Mouse (Mus musculus) forebrain, embryonic 10.5 days (tissue): ENCODE data around the gene Arf6. TPM values are rescaled to one million over a fixed set of nuclear protein-coding genes. Genes with fewer than 3 reads are reported as not detected.
"Not testable (repeated sequence)": the region's sequence is repeated elsewhere in the genome, so short reads cannot be mapped to it uniquely, and the experiment has no call there.

Experiments used
- DNase-seq: peaks from one replicate; pipeline ENCODE4 v3.0.0-alpha.2; 2017; ENCODE audit warnings: low spot score; ENCODE audit errors: extremely low spot score
- H3K27ac ChIP-seq: fragments of 300-500 bp; sonication (generic); 2 replicates; pipeline ENCODE4 v1.5.1; 2016; ENCODE audit warnings: mild to moderate bottlenecking
- H3K27me3 ChIP-seq: fragments of 300-500 bp; sonication (generic); 2 replicates; pipeline ENCODE4 v1.6.1; 2016; ENCODE audit warnings: mild to moderate bottlenecking; ENCODE audit not compliant: poor library complexity, severe bottlenecking
- H3K36me3 ChIP-seq: fragments of 300-500 bp; sonication (generic); replicated peaks from 2 replicates; pipeline ENCODE4 v1.6.1; 2016; ENCODE audit warnings: mild to moderate bottlenecking, moderate library complexity
- H3K4me1 ChIP-seq: fragments of 300-500 bp; sonication (generic); 2 replicates; pipeline ENCODE4 v1.6.1; 2016
- H3K4me3 ChIP-seq: fragments of 300-500 bp; sonication (generic); 2 replicates; pipeline ENCODE4 v1.5.1; 2016; ENCODE audit warnings: mild to moderate bottlenecking, moderate library complexity
- H3K9me3 ChIP-seq: fragments of 300-500 bp; sonication (generic); 2 replicates; pipeline ENCODE4 v1.6.1; 2016; ENCODE audit warnings: mild to moderate bottlenecking, moderate library complexity
- WGBS: fragments of 180-500 bp; shearing (Covaris S2); methylation state at CpG from one replicate; pipeline ENCODE4 v1.1.7; 2016; 5-methylcytosine and 5-hydroxymethylcytosine counted together
- polyA plus RNA-seq: library from polyadenylated mRNA; unstranded; fragments of >200 nt; fragmentation: Nextera tagmentation; extraction: Ambion mirVana; gene quantifications from 2 replicates; pipeline ENCODE4 v1.2.1, GENCODE M21; 2016

Arf6 gene
- 32.6 and 33.5 TPM in 2 replicates for polyA plus RNA-seq

DNA sequence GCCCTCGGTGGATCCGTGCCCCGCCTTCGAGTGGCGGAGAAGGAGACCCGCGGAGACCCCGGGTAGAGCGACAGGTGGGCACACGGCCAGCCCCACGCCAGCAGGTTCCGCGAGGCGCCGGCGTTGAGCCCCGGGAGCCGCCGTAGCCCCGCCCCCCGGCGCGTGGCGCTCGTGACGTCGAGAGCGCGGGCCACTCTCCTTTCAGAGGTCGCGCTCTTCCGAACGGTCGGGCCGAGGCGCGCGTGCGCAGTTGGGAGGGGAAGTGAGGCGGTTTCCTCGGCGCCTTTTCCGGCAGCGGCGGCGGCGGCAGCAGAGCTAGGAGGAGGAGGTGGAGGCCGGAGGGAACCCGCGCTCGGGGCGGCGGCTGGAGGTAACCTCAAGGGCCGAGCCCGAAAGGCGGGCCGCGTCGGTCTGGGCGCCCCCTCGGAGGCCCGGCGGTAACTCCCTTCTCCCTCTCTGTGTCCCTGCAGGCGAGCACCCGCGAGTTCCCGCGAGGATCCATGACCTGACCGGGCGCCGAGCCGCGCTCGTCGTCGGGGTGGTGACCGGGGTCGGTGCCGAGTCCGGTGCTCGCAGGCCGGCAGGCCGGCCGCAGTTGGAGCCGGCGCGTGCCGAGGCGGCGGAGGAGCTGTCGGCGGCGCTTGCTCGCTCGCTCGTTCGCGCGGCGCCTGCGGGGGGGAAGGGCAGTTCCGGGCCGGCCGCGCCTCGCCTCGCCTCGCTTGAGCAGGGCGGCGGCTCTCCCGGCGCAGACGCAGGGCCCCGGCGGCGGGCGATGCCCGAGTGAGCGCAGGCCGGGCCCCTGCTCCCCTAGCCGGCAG lies at the start of gene Arf6, which contains the start of gene Gm9887:
TSS of gene Arf6 (plus strand) at position 297 of the 818 bp plus-strand sequence.
TSS of gene Gm9887 (minus strand) at position 605 of the 818 bp plus-strand sequence.
- Histone ChIP-seq H3K36me3 (peaks cover 38% of the 10 kb centered on the region), H3K4me1 (peaks cover 36% of the 10 kb centered on the region), H3K27ac (peak within 1 kb of the TSS; percentile 98), H3K27me3 (no peaks in the 10 kb centered on the region), H3K4me3 (peak within 1 kb of the TSS; percentile 99), H3K9me3 (no peaks in the 10 kb centered on the region)
- WGBS = under 1% methylated on average over 119 of the region's 121 CpGs
- peak; percentile 95 for DNase-seq

DNA sequence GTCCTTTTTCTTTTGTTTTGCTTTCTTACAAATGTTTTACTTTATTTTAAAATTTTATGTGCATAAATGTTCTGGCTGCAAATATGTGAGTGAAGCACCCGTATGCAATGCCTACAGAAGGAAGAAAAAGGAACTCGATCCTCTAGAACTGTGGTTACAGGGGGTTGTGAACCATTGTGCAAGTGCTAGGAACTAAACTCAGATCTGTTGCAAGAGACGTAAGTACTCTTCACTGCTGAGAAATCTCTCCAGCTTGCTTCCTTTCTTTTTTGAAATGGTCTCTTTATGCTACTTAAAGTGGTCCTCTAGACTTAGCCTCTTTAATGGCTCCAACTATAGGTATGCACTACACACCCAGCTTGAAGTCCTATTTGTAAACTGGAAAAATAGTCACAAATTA lies 40.8 kb upstream of the Arf6 start:
- peaks cover 95% of the 10 kb centered on the region for H3K36me3 ChIP-seq

GRCm38 (mm10) chr12:69332147-69332546 lies 39.8 kb upstream of the Arf6 start:
- Histone ChIP-seq H3K4me1 (no peaks in the 10 kb centered on the region), H3K36me3 (peaks cover 95% of the 10 kb centered on the region), H3K27ac (no peak overlapping the region), H3K9me3 (no peaks in the 10 kb centered on the region), H3K27me3 (no peaks in the 10 kb centered on the region), H3K4me3 (no peak overlapping the region)
- no peak for DNase-seq
- 80% methylated on average over 1 of the region's 1 CpGs for WGBS

More for the DNA sequence above, 40.8 kb upstream of the Arf6 start:
- Histone ChIP-seq H3K4me3 (no peak overlapping the region), H3K27ac (no peak overlapping the region), H3K4me1 (no peaks in the 10 kb centered on the region), H3K27me3 (no peaks in the 10 kb centered on the region), H3K9me3 (no peaks in the 10 kb centered on the region)
- 90% methylated on average over 3 of the region's 3 CpGs for WGBS
- no peak for DNase-seq

DNA sequence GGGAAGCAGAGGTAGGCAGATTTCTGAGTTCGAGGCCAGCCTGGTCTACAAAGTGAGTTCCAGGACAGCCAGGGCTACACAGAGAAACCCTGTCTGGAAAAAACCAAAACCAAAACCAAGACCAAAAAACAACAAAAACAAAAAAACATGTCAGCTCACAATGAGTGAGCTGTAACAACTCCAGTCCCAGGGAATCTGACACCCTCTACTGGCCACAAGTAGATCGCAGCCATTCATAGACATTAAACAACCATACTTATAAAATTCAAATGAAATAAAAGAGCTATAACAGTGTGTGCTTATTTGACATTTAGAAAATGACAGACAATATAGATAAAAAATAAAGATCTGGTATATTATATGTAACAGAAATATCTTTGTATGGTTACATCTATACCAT lies 38.4 kb upstream of the Arf6 start:
- Histone ChIP-seq H3K9me3 (no peaks in the 10 kb centered on the region), H3K36me3 (peaks cover 98% of the 10 kb centered on the region), H3K27ac (no peak overlapping the region), H3K4me1 (no peaks in the 10 kb centered on the region), H3K27me3 (no peaks in the 10 kb centered on the region), H3K4me3 (no peak overlapping the region)
- no peak for DNase-seq
- WGBS = 91% methylated on average over 2 of the region's 2 CpGs

DNA sequence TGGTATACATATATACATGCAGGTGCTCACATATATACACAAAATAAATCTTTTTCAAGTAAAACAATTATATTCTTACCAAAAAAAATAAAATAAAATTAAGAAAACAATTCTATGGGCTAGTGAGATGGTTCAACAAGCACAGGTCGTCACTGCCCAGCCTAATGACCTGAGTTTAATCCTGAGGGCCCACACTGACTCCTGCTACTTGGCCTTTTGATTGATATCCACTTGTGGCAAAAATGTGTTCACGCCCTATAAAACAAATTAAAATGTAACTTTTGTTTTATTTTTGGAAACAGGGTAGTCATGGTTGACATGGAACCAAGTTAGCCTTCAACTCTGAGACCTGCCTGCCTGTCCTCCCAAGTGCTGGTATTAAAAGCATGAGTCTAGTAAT lies 22.0 kb upstream of the Arf6 start:
- Histone ChIP-seq H3K4me1 (no peaks in the 10 kb centered on the region), H3K4me3 (no peak overlapping the region), H3K27me3 (no peaks in the 10 kb centered on the region), H3K9me3 (no peaks in the 10 kb centered on the region), H3K36me3 (peaks cover 94% of the 10 kb centered on the region), H3K27ac (no peak overlapping the region)
- WGBS = 91% methylated on average over 2 of the region's 2 CpGs
- DNase-seq = no peak

DNA sequence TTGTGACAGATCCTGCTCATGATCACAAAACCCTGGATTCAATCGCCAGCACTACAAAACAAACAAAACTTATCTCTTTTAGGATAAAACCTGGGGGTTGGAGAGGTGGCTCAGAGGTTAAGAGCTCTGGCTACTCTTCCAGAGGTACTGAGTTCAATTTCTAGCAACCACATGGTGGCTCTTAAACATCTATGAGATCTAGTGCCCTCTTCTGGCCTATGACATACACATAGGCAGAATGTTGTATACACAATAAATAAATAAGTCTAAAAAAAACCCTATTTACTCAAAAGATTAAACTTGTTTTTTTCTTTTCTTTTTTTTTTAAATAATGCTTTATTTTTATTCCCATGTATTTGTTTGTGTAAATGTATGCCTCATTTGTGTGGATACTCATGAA lies 20.3 kb upstream of the Arf6 start:
- peaks cover 86% of the 10 kb centered on the region for H3K36me3 ChIP-seq
- WGBS = 85% methylated on average over 1 of the region's 1 CpGs
- H3K4me3 ChIP-seq = no peak overlapping the region
- H3K4me1 ChIP-seq = peaks cover 11% of the 10 kb centered on the region
- no peak overlapping the region for H3K27ac ChIP-seq
- H3K27me3 ChIP-seq = no peaks in the 10 kb centered on the region
- DNase-seq = no peak
- H3K9me3 ChIP-seq = no peaks in the 10 kb centered on the region

DNA sequence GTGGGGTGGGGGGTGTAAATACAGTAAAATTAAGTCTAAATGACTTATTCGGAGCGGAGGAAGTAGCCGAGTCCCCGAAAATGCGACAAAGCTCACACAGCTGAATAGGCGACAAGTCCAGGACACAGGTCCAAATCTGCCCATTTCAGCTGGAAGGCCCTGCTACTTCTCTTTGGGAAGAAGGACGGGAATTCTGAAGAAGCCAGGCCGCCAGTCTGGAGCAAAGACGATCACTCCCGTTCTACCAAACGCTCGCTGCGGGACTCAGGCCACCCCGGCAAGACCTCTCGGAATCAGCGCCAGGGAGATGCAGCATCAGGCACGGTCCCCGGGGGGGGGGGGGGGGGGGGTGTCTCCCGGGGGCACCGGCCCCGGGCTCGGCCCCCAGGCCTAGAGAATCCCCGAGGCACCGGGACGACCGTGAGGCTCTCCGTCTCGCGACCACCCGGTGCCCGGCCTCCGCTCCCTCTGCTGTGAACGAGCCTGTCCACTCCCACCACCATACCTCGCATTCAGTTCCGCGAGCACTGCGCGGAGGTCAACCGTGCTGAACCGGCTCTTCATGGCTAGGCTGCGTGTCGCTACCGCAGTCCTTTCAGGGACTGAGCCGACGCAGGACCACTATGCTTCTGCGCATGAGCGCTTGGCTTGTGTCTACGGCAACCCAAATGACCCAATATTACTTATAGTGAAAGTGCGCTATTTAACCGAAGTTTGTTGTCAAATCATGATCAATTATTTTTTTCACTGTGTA lies 15.2 kb upstream of the Arf6 start, which contains the start of gene Nemf:
TSS of gene Nemf (minus strand) at position 620 of the 754 bp plus-strand sequence.
- Histone ChIP-seq H3K27ac (peak within 1 kb of the TSS; percentile 91), H3K9me3 (no peaks in the 10 kb centered on the region), H3K36me3 (peaks cover 37% of the 10 kb centered on the region), H3K4me1 (peaks cover 16% of the 10 kb centered on the region), H3K27me3 (no peaks in the 10 kb centered on the region), H3K4me3 (peak within 1 kb of the TSS; percentile 86)
- peak; percentile 85 for DNase-seq
- under 1% methylated on average over 48 of the region's 50 CpGs for WGBS

GRCm38 (mm10) chr12:69357300-69357646 lies 14.7 kb upstream of the Arf6 start:
- 7% methylated on average over 13 of the region's 13 CpGs for WGBS
- peak overlapping the region; percentile 91 for H3K27ac ChIP-seq

GRCm38 (mm10) chr12:69360655-69360996 lies 11.3 kb upstream of the Arf6 start:
- Histone ChIP-seq H3K4me1 (peaks cover 36% of the 10 kb centered on the region), H3K27ac (no peak overlapping the region), H3K4me3 (no peak overlapping the region), H3K9me3 (no peaks in the 10 kb centered on the region), H3K27me3 (no peaks in the 10 kb centered on the region), H3K36me3 (no peaks in the 10 kb centered on the region)
- peak; percentile 49 for DNase-seq
- WGBS = 19% methylated on average over 5 of the region's 5 CpGs

More at GRCm38 (mm10) chr12:69357300-69357646, 14.7 kb upstream of the Arf6 start:
- peaks cover 22% of the 10 kb centered on the region for H3K4me1 ChIP-seq
- H3K4me3 ChIP-seq = peak overlapping the region; percentile 86
- no peaks in the 10 kb centered on the region for H3K9me3 ChIP-seq
- no peak for DNase-seq
- H3K36me3 ChIP-seq = peaks cover 32% of the 10 kb centered on the region
- H3K27me3 ChIP-seq = no peaks in the 10 kb centered on the region

GRCm38 (mm10) chr12:69360997-69361899 lies 10.7 kb upstream of the Arf6 start:
- not testable (repeated sequence) for H3K27me3 ChIP-seq, H3K36me3 ChIP-seq, H3K9me3 ChIP-seq
- peaks cover 31% of the 10 kb centered on the region for H3K4me1 ChIP-seq
- peak overlapping the region; percentile 66 for H3K4me3 ChIP-seq
- WGBS = under 1% methylated on average over 42 of the region's 50 CpGs
- H3K27ac ChIP-seq = peak overlapping the region; percentile 88
- DNase-seq = peak; percentile 100

- no peak for DNase-seq
- Histone ChIP-seq H3K36me3 (no peaks in the 10 kb centered on the region), H3K4me3 (peak overlapping the region; percentile 66), H3K27ac (peak overlapping the region; percentile 88), H3K27me3 (no peaks in the 10 kb centered on the region), H3K4me1 (peaks cover 29% of the 10 kb centered on the region), H3K9me3 (no peaks in the 10 kb centered on the region)
- WGBS = 6% methylated on average over 10 of the region's 10 CpGs
Observed at GRCm38 (mm10) chr12:69361919-69362318, 10.0 kb upstream of the Arf6 start.

DNA sequence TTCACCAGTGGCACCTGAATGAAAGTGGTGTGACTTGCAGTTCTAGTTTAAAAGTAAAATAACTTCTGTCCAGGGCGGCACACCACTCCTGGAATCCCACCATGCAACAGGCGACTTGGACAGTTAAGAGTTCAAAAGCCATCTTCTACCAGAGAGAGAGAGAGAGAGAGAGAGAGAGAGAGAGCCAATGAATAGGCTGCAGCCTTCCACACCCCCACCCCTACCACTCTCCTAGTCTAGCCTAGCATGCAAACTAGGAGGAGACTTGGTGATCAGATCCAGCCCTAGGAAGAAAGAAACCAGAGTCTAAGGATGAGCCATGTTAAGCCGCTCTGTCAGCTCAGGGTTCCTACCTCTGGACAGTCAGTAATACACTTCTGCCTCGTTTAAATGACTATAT lies 9.6 kb upstream of the Arf6 start:
- H3K4me3 ChIP-seq = peak overlapping the region; percentile 66
- H3K36me3 ChIP-seq = no peaks in the 10 kb centered on the region
- no peaks in the 10 kb centered on the region for H3K9me3 ChIP-seq
- no peak for DNase-seq
- peaks cover 28% of the 10 kb centered on the region for H3K4me1 ChIP-seq
- peak overlapping the region; percentile 41 for H3K27ac ChIP-seq
- 39% methylated on average over 4 of the region's 4 CpGs for WGBS
- no peaks in the 10 kb centered on the region for H3K27me3 ChIP-seq
